Mouse (Mus musculus) induced T-regulatory cell, adult 2 months (primary cell): ENCODE data around the gene Fxr2.

ENCODE experiments used
- DNase-seq: peaks from one replicate; pipeline ENCODE4 v3.0.0-alpha.2; 2012; ENCODE audit warnings: low read depth

Gene Fxr2

DNA sequence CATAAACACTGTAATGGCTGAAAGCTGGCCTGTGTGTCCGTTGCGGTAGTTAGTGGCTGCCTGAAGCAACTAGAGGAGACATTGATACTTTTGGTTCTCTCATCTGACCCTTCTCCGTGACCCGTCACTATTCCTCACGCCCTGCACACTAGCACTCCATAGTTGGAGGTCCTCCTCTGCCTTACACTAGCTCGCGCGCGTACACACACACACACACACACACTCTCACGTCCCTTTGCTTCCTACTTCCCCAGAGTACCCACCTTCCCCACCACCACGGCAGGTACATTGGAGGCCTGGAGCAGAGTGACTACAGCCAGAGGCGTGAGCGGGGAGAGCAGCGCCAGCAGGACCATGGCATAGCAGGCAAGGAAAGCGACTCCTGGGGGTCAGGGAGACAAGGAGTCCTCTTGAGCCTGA, 24.7 kb downstream of the Fxr2 start:
- DNase-seq, result no peak

DNA sequence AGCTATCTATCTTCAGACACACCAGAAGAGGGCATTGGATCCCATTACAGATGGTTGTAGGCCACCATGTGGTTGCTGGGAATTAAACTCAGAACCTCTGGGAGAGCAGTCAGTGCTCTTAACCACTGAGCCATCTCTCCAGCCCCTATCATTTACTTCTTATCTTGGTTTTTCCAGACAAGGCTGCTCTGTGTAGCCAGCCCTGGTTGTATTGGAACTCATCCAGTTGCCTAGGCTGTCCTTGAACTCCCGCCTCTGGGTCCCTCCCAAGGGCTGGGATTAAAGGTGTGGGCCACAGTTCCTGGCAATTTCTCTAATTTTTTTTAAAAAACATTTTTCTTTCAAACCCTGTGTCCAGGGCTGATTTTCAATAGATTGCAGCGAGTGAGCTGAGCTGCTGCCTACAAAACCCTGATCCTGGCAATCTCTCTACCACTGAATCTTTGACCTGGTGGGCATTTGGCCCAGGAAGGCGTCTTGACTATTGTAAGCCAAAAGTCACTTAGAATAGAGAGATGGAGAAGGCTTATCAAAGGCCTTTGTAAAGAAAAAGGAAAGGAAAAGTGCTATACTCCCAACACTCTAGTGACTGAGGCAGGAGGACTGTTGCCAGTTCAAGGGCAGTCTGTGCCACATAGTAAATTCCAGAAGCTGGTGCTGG, 28.6 kb downstream of the Fxr2 start:
- DNase-seq, result no peak

DNA sequence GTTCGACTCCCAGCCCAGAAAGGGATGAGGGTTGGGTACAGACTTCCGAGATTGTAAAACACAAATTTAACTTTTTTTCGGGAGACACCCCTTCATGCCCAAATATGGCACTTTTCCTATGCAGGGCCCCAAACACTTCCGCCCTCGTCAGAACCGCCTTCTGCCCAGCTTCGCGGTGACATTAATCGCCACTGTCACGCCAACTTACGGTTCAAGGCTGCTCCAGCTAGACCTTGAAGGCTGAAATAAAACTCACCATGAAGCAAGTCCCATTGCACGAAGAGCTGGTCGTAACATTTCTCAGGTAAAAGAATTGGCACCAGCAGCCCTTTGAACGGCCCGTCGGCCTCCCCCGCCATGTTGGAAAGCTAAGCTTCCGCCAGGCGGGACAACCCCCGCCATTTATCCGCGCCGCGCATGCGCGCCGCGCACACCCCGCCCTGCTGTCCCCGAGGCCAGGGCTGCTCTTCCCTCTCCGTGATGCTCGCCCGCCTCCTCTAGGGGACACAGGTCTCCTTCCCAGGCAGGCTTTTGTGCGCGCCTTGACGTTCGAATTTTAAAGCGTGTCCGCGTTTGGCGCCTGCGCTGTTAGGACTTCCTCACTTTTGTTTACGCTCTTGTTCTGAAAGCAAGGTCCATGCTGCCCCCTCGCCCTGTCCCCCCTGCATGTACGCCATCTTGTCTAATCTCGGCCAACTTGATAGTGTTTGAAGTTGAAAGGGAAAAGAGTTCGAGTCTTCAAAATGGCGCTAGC, 29.6 kb downstream of the Fxr2 start, which contains the start of gene Mpdu1:
Gene Mpdu1 (minus strand): TSS at position 430 of the 754 bp plus-strand sequence.
- peak; percentile 98 for DNase-seq

DNA sequence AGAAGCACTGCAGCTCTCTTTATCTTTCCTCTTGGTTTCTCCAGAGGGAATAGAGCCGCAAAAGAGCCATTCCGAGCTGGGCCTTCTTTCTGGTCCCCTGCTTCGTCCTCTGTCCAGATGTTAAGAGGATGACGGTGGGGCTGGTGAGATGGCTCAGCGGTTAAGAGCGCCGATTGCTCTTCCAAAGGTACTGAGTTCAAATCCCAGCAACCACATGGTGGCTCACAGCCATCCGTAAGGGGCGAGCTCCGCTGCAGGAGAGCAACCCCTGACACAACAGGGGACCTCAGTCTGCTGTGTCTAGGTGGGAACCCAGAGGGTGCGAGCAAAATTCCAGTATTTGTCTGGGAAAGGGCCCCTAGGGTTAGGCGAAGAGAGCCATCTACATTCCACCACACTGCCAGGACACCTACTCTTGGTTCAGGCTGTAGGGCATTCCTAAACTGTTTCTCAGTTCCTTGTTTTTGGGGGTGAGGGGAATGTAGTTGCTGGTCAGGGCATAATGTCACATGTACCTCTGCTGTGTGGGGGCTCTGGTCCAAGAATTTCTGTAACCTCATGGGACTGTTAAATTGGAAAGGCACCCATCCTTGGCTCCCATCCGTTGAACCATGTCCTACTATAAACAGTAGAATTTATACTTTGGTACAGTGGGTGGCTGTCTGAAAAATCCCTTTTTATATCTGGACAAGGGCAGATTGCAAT, 30.3 kb downstream of the Fxr2 start:
- peak; percentile 21 for DNase-seq

DNA sequence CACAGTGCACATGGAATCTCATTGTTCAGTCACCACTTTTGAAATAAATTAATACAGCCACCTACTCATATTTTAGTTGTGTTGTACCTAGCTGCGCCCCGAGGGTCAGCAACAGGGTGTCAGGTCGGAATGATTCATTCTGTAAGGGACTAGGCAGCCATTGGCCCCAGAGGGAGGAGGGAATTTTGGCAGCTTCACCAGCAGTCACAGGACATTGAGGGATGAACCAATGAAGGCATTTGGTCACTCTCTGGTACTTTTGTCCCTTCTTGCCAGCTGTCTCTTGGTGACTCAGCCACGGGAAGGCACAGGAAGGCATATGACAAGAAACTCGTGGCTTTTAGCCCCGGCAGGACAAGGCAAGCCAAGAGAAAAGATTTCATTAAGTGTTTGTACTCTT, 31.0 kb downstream of the Fxr2 start:
- peak; percentile 16 for DNase-seq

DNA sequence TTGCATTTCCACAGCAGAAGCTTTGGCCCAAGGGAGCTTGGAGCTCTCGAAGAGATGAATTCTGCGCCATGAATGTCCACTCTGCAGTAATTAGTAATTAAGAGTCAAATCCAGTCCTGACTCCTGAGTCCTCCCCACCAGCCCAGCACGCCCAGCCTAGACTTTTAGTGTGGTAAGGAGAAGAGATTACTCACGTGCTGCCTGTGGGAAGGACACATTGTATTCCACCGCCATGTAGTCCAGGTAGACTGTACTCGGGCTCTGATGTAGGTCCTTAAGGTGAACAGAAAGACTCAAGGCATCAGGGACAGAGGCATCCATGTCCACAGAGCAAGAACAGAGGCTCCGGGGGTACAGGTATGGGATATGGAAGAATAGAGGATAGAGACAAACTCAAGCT, 32.1 kb downstream of the Fxr2 start:
- DNase-seq, result no peak

DNA sequence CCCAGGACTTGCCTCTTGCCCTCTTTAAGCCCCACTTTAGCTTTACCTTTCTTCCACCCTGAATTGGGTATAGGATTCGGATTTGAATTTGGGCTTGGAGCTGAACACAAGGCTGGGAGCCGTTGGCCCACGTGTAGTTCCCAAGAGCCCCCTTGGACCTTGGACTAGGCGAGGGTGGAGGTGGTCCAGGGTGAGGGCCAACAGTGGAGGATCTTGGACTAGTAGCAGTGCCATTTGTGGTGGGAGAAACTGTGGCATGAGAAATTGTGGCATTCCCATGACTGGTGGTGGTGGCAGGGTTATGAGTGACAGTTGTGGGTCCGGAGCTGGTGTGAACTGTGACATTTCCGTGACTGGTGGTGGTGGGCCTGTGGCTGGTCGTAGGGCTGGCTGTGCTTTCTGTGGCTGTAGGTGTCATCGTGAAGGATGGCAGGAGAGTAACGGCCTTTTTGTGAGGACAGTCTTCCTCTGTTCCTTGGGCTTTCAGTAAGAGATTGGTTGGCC, 32.7 kb downstream of the Fxr2 start:
- DNase-seq, result peak; percentile 29

DNA sequence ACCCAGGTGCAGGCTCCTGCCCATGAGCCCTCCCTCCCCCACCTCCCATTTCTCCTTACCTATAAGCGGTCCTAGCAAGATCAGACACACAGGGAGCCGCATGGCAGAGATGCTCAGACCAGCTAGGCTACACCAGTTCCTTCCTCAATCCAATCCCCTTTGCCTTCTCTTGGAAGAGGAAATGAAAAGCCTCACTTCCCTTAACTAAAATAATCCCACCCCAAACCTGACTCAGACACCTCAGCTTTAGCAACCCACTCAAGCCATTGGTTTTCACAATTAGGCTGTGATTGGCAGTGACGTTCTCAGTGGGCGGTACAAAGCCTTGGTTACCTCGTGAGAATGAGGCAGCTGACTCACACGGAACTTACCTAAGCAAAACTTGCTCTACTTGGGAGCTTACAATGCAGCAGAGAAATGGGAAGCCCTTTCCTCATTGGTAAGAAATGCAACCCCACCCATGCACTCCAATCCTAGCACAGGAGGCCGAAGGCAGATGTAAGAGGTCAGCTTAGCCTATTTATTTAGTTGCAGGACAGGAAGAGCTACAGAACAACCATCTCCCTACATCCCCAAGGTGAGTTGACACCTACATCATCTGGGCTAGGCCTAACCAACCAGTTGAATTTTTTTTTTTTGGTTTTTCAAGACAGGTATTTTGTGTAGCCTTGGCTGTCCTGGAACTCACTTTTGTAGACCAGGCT, 33.3 kb downstream of the Fxr2 start, which contains the start of gene Cd68:
Gene Cd68 (minus strand): TSS at position 193 of the 704 bp plus-strand sequence.
- DNase-seq, result peak; percentile 82

DNA sequence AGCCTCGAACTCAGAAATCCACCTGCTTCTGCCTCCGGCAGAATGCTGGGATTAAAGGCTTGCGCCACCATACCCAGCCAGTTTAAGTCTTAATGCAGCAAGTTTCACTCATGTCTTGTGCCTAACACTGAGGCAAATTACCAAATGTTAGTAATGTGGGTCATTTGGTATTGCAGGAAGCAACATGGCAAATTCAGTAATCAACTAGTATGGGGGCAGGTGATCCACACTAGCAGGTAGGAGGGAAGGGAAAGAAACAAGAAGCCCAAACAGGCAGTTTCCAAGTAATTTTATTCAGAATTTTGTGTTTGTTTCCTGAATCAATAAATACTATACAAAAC, 33.8 kb downstream of the Fxr2 start:
- no peak for DNase-seq

DNA sequence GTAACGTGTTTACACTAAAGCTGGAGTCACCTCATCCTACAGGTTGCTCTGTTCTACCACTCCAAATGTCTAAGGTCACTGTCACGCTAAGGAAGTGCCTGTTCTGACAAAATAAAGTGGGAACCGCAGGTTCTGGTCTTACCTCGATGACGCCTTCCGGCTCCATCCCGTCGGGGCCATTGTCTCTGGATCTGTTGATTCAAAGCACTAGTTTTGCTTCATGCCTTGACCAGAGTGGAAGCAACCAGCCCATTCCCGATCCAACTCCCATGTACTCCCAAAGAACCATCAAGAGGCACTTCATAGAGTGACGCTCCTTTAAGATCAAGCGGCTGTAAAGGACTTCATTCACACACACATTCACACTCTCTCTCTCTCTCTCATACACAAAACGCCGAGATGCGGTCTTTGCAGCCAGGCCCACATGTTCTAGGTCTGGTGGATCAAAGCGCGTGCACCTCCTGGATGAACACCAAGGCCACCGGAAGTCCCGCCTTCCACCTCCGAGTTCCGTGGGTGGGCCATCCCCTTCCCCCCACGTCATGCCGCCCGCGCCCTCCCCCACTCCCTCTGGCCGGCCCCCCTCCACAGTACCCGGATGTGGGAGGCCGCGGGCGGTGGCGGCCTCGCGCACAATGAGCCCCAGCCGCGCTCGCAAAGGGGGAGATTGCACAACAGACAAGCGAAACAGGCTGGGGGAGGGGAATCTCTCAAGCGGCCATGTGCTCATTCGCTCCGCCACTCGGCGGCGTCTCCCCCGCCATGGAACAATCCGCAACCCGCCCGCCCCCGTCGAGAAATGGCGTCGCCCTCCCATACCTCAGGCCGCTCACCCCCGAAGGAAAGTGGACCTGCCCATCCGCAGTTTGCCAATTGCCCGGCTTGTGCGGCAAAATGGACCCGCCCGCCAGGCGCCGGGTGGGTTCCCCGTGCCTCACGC, 38.3 kb downstream of the Fxr2 start:
- peak; percentile 99 for DNase-seq

DNA sequence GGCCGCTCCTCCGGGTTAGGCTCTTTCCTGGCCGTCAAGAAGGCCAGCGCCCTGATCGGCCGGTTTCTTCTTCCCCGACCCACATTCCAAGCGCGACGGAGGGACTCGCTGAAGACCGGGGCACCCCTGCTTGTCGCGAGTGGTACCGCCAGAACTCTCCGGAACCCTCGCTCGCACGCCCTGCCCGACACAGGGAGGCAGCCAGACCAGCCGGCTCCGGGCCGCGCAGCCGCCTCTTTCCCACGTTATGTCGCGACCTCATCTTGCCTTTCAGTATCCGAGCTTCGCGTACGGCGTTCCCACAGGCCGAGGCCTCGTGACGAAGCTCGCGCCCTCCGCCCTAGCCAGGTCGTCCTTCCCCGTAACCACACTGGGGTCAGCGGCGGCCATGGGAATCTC, 38.9 kb downstream of the Fxr2 start:
- no peak for DNase-seq

DNA sequence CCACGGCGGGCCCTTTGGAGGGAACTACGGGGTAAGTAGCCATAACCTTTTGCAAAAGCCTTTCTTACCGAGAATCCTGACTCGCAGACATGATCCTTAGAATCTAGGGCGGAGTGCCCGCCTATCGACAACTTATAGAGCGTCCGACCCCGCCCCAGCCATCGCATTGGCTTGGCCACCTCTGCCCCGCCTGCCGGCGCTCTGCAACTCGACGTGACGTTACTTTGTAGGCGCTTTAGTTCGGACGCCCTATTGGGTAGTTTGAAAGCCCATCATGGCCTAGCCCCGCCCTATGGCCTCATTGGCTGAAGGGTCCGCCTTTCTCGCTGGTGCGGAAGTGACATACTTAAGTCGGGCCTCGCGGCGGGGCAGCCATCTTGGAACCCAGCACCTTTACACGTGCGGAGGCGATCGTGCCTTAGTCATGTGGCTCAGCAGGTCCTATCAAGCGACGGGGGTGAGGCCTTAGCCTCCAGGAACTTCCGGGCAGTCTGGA, 39.5 kb downstream of the Fxr2 start, which contains the start of gene Eif4a1:
Gene Eif4a1 (minus strand): TSS at position 213 of the 496 bp plus-strand sequence.
- DNase-seq, result peak; percentile 100

DNA sequence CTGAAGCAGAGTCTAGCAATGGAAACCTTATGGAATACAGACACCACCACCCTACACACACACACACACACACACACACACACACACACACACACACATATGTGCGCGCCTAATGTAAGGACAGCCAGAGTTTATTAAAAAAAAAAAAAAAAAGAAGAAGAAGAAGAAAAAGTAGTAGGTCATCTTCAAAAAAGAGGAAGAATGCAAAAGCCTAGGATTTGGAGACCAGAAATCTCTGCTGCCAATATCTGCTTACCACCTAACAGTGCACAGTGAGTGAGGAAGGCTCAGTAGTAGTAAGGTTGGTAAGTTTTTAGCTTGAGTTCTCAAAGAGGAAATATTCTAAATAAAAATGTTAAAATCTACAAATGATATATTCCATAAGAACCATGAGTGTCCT, 46.4 kb downstream of the Fxr2 start:
- no peak for DNase-seq

DNA sequence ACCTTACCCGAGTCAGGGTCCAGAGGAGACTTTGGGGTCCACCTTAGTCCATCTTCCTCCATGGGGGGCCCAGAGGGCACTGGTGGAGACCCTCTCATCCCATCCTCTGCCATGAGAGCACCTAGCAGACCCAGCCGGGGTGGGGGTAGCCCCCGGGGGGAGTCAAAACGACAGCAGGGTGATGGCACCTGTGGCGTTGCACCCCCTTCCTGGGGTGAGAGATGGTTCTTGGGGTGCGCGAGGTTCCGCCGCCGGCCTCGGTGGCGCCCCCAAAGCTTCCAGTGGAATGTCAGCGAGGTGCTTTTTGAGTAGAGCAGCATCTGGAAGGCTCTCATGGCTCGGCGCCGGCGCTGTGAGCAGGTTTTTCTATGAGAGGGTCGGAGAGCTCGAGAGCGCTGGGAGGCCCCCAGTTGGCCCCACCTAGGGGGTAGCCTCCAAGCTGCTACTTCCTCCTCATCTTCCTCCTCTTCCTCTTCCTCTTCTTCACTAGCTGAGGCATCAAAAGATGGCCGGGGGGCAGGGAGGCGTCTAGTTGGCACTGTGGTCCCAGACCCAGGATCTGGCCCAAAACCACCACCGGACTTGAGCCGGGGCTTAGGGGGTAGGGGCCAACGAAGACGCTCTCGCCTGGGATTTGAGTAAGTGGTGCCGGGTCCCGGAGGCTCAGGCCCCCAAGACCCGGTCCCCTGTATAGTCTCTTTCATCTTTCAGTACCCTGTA, 47.5 kb downstream of the Fxr2 start:
- no peak for DNase-seq

DNA sequence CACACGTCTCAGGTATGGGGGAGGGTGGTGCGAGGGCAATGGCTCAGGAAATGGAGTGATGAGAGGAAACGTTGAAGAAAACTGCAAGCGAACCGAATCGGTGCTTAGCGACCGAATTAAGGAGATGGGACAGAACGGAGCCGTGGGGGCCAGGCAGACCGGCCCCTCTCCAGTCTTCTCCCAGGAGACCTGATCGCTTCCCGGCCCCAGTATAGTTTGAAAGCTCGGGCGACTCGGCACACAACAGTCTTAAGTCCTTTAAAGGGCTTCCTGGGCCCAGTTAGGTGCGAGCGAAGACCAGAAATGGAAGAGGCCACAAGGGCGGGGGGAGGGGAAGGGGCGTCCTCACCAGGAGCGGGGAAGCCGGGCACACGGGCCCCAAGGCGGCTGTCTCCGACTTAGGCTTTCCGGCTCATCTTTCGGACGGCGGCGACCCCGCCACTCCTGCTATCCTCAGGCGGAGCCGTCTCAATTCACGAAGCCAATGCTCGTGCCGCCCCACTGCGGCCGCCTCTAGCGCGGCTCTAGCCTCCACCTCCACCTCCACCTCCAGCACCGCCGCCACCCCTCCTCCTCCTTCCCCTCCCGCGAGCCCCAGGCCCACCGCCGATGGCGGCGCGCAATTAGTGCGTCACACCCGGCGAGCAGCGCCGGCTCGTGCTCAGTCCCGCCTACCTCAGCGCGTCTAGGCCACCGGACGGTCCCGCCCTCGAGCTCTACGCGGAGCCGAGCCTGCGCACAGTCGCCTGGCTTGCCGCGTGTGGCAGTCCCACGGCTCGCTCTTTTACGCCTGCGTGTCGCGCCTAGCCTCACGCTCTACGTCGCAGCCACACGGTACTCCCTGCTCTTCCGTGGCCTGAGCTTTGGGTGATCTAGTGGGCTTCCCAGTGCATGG, 48.8 kb downstream of the Fxr2 start, which contains the start of gene Senp3:
Gene Senp3 (minus strand): TSS at position 771 of the 895 bp plus-strand sequence.
- DNase-seq, result peak; percentile 98

DNA sequence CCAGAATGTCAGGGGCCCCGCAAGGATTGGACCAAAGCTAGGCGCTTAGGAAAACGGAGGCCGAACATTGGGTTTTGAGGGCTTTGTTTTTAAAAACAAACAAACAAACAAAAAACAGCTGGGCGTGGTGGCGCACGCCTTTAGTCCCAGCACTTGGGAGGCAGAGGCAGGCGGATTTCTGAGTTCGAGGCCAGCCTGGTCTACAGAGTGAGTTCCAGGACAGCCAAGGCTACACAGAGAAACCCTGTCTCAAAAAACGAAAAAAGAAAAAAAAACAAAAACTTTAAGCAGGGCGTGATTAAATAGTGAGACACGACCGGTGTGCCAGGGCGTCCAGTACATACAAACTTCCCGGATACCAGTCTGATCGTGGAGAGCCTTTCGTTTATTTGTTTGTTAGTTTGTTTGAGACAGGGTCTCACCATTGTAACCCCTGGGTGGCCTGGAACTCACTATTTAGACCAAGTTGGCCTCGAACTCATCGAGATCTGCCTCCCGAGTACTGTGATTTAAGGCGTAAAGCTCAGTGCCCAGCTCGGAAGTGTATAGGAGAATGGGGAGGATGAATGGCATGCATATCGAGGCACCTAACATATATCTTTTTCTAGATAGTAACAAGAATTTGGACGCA, 49.5 kb downstream of the Fxr2 start:
- DNase-seq, result no peak

DNA sequence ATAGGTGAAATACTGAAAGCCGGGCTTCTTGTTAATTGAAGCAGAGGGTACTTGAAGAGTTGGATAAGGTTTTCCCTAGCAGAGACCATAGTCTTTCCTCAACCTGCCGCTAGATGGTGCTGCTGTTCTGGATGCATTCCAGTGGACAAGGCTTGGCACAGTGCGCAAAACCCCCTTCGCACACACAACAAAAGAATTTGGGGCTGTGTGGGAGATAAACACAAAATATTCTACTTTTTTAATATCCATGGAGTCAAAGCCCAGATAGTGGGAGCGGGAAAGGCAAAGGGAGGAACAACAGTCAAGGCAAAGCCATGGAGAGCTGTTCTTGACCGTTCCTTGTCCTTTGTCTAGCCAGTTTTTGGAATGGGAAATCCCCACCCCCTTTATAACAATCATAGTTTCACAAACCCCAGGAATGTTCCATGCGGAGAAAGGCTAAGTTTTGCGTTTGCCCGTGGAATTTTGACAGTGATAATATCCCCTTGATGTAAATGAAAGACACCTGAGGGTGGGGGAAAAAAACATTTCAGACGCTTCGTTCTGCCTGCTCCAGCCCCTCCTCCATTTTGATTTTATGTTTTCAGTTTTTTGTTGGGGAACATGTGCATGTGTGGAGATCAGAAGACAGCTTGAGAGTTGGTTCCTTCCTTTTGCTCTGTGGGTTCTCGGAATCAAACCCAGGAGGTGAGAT, 50.2 kb downstream of the Fxr2 start:
- peak; percentile 94 for DNase-seq

DNA sequence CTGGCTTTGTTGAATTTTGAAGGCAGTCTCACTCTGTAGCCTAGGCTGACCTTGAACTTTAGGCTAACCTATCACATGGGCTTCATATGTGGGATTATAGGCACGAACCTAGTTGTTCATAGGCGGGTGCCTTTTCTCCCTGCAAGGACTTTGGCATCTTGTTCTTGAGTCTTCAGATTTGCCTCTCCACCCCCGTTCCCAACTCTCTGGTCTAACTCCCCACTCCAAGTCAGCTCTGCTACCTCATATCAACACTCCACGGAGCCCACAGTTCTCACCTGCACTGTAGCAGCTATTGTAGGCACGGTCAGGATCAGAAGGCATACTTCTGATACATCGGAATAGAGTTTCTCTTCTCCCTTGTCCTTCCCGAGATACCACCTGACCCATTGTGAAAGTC, 50.8 kb downstream of the Fxr2 start:
- DNase-seq, result no peak
